Mouse (Mus musculus) stomach, embryonic 14.5 days (tissue): Measurements from ENCODE around the gene Ifitm5. TPM values are rescaled to one million over a fixed set of nuclear protein-coding genes. Genes with fewer than 3 reads are reported as not detected.

Experiments used
- ATAC-seq: fragments of 200-750 bp; cut with Nextera tagmentation; 2 replicates; pipeline ENCODE4 v1.8.0; 2017; ENCODE audit warnings: low read depth, moderate TSS enrichment; ENCODE audit not compliant: insufficient number of reproducible peaks, insufficient read depth, low FRiP score
- H3K27ac ChIP-seq: fragments of 300-500 bp; sonication (generic); 2 replicates; pipeline ENCODE4 v1.5.1; 2014; ENCODE audit warnings: mild to moderate bottlenecking, low read length, moderate library complexity, mixed read lengths
- H3K27me3 ChIP-seq: fragments of 300-500 bp; sonication (generic); 2 replicates; pipeline ENCODE4 v1.6.1; 2014; ENCODE audit warnings: low read length, control low read depth, mixed read lengths; ENCODE audit not compliant: control insufficient read depth, insufficient read depth
- H3K36me3 ChIP-seq: fragments of 300-500 bp; sonication (generic); 2 replicates; pipeline ENCODE4 v1.6.1; 2014; ENCODE audit warnings: mild to moderate bottlenecking, control low read depth, low read length, moderate library complexity, mixed read lengths; ENCODE audit not compliant: control insufficient read depth, insufficient read depth
- H3K4me1 ChIP-seq: fragments of 300-500 bp; sonication (generic); 2 replicates; pipeline ENCODE4 v1.6.1; 2014; ENCODE audit warnings: low read length, control low read depth, mixed read lengths; ENCODE audit not compliant: control insufficient read depth, insufficient read depth
- H3K4me2 ChIP-seq: fragments of 300-500 bp; sonication (generic); replicated peaks from 2 replicates; pipeline ENCODE4 v1.6.1; 2014; ENCODE audit warnings: low read depth, low read length, control low read depth
- H3K4me3 ChIP-seq: fragments of 300-500 bp; sonication (generic); 2 replicates; pipeline ENCODE4 v1.5.1; 2014; ENCODE audit warnings: low read depth, low read length, control low read depth
- H3K9ac ChIP-seq: fragments of 300-500 bp; sonication (generic); replicated peaks from 2 replicates; pipeline ENCODE4 v1.6.1; 2014; ENCODE audit warnings: low read depth, mild to moderate bottlenecking, control low read depth, low read length, moderate library complexity, mixed read lengths
- H3K9me3 ChIP-seq: fragments of 300-500 bp; sonication (generic); 2 replicates; pipeline ENCODE4 v1.6.1; 2016; ENCODE audit warnings: low read depth, low read length, control low read depth; ENCODE audit not compliant: control insufficient read depth
- WGBS: fragments of 180-500 bp; shearing (Covaris S2); extraction: QIAGEN DNeasy Blood & Tissue Kit; methylation state at CpG from one replicate; pipeline ENCODE4 v1.1.7; 2014; 5-methylcytosine and 5-hydroxymethylcytosine counted together
- polyA plus RNA-seq: library from polyadenylated mRNA; unstranded; fragments of >200 nt; fragmentation: Nextera tagmentation; extraction: Ambion mirVana; gene quantifications from 2 replicates; pipeline ENCODE4 v1.2.1, GENCODE M21; 2014

The Ifitm5 gene
- polyA plus RNA-seq, 1 experiment from 2014 or later = 2.6 TPM

DNA sequence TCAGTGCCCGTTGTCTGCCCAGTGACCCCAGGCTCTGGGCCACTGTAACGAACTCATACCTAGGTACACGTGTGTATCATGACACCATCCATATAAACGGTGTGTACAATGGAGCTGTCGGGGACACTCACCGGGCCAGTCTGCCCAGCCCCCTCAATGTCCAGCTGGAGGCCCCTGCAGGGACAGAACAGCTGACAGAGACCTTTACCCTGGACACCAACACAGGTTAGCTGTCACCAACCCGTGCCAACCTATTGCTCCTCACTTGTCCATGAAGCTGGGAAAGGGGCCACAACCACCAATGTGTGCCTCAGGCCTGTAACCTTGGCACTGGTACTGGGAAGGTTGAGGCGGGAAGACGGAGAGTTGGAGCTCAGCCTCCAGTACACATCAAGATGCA lies 7.8 kb downstream of the Ifitm5 start:
- WGBS = 39% methylated on average over 9 of the region's 9 CpGs
- peak overlapping the region; percentile 94 for H3K27ac ChIP-seq
- H3K27me3 ChIP-seq = no peaks in the 10 kb centered on the region
- H3K36me3 ChIP-seq = peaks cover 20% of the 10 kb centered on the region
- peak overlapping the region; percentile 49 for H3K9ac ChIP-seq
- no peaks in the 10 kb centered on the region for H3K9me3 ChIP-seq
- H3K4me1 ChIP-seq = peaks cover 15% of the 10 kb centered on the region; the same call in 1 of the 2 replicates
- no peak for ATAC-seq
- peak overlapping the region; percentile 45 for H3K4me3 ChIP-seq
- peak overlapping the region; percentile 70 for H3K4me2 ChIP-seq

DNA sequence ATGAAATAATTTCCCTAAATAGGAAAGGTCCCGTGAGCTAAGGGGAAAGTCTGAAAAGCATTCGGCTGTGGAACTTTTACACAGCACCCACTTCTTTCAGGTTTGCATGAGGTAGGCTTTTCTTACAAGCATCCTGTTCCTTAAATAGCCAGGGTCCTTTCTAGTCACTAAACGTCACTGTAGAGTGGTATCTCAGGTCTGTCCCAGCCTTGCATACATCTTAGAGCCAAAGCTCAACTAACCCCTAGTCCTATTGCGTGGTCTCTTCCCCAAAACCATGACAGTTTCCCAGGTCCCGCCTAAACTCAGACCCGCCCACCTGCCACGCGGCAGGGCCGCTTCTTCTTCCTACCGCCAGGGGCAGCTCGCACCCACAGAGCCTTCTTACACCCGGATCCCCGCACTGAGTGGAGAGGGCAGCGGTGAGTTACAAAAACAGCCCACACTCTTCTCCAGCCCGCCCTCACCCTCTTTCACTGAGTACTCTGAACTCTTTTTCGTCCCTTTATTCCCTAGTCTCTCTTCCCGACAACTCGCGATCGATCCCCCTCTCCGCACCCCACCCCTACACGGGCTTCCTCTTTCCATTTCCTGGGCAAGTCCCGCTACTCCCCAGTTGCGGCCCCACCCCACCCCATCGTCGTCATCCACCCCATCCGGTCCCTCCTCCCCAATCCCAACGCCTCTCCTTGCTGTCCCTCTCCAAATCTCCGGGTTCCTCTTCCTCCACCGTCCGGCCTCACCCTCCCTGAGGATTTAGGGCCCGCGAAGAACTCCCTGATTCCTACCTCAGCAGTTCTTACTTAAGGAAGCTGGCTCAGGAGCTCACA lies 8.7 kb downstream of the Ifitm5 start, which contains the start of gene Pgghg:
Pgghg (plus strand) TSS at position 170 of the 830 bp plus-strand sequence.
- H3K9ac ChIP-seq = peak within 1 kb of the TSS; percentile 49

DNA sequence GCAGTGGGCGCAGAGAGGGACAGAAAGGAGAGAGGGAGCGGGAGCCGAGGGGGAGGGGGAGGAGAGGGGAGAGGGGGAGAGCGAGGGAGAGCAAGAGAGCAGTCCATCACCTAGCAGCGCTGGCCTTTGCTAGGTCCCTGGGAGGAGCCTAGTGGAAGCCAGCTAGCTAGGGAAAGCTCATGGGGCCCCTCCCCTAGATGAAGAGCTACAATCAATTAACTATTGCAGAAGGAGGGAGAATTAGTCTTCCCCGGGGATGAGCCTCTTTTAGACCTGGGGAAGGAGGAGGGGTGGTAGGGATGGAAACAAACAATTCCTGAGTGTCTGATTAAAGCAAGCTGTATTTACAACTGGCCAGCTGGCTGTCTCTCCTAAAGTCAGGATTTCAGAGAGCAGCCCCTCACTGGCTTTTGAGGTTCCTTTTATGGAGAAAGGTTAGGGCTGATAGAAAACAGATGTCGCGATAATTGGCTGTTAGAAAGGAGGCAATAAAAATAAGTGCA lies 10.4 kb downstream of the Ifitm5 start:
- peak overlapping the region; percentile 77 for H3K27ac ChIP-seq
- H3K4me2 ChIP-seq = peak overlapping the region; percentile 38
- ATAC-seq = peak; percentile 30; the same call in 1 of the 2 replicates
- H3K9me3 ChIP-seq = no peaks in the 10 kb centered on the region
- no peak overlapping the region for H3K4me3 ChIP-seq
- H3K9ac ChIP-seq = no peak overlapping the region
- peaks cover 15% of the 10 kb centered on the region; the same call in 1 of the 2 replicates for H3K4me1 ChIP-seq
- H3K36me3 ChIP-seq = no peaks in the 10 kb centered on the region
- WGBS = 4% methylated on average over 7 of the region's 8 CpGs
- H3K27me3 ChIP-seq = no peaks in the 10 kb centered on the region

More for the DNA sequence above, 8.7 kb downstream of the Ifitm5 start, which contains the start of gene Pgghg:
- H3K27ac ChIP-seq = peak within 1 kb of the TSS; percentile 94
- H3K36me3 ChIP-seq = peaks cover 15% of the 10 kb centered on the region
- H3K9me3 ChIP-seq = no peaks in the 10 kb centered on the region
- peak within 1 kb of the TSS; percentile 70 for H3K4me2 ChIP-seq
- peak within 1 kb of the TSS; percentile 45 for H3K4me3 ChIP-seq
- 2% methylated on average over 33 of the region's 33 CpGs for WGBS
- ATAC-seq = peak; percentile 88
- peaks cover 15% of the 10 kb centered on the region; the same call in 1 of the 2 replicates for H3K4me1 ChIP-seq
- H3K27me3 ChIP-seq = no peaks in the 10 kb centered on the region

DNA sequence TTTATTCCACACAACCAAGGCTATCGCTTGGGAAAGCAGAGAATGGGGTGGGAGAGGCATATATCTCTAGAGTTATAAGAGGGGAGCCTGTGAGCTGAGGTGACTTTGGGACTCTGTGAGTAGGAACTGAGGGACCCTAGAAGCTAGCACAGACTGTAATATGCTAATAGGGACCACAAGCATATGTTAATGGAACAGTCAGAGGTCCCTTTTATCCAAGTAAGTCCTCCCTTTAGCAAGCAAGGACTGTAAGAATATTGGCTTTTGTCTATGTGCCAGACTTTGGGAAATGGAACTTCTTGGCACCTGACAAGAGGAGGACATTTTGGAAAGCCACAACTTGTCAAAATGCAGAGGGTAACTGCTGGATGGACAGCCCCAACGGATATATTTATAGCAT lies 11.2 kb downstream of the Ifitm5 start:
- 25% methylated on average over 2 of the region's 2 CpGs for WGBS
- 0 out of 2 replicates have a peak overlapping the region, but pooled peaks have one; percentile 38 for H3K4me2 ChIP-seq
- no peak overlapping the region for H3K9ac ChIP-seq
- no peak overlapping the region for H3K4me3 ChIP-seq
- H3K9me3 ChIP-seq = no peaks in the 10 kb centered on the region
- peak overlapping the region; percentile 77; the same call in 1 of the 2 replicates for H3K27ac ChIP-seq
- no peaks in the 10 kb centered on the region for H3K36me3 ChIP-seq
- H3K27me3 ChIP-seq = no peaks in the 10 kb centered on the region
- peaks cover 15% of the 10 kb centered on the region; the same call in 1 of the 2 replicates for H3K4me1 ChIP-seq
- no peak for ATAC-seq

DNA sequence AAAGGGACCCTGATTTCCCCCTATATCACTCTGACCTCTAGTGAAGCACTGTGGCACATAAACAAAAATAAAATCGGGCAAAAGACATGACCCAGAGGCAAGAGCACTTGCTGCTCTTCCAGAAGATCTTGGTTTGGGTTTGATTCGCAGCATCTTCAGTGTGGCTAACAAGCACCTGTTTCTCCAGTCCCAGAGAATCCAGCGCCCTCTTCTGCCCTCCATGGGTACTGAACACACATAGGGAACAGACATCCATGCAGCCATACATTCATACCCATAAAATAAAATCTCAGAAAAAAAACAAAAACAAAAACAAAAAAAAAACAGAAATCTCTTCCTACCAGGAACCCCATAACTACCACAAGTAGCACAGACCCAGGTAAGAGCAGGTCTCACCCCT lies 11.7 kb downstream of the Ifitm5 start:
- 42% methylated on average over 3 of the region's 3 CpGs for WGBS
- ATAC-seq = no peak
- Histone ChIP-seq H3K4me1 (peaks cover 15% of the 10 kb centered on the region; the same call in 1 of the 2 replicates), H3K36me3 (no peaks in the 10 kb centered on the region), H3K9me3 (no peaks in the 10 kb centered on the region), H3K27me3 (no peaks in the 10 kb centered on the region), H3K4me2 (no peak overlapping the region), H3K9ac (no peak overlapping the region), H3K27ac (no peak overlapping the region), H3K4me3 (no peak overlapping the region)

DNA sequence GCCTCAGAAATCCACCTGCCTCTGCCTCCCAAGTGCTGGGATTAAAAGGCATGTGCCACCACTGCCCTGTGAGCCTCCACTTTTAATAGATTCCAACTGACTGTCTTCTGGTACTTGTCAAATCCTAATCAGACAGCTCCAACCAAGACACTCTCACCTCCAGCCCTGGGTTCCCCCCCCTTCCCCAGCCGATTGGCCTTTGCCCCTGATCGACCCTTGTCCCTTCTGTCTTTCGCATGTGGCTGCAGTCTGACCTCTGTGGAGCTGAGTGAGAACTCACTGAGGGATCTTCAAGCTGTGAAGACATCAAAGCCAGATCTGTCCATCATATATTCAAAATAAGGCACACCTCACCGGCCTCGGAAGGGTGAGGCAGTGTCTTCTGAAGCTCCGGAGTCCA lies 22.9 kb downstream of the Ifitm5 start:
- Histone ChIP-seq H3K9ac (no peak overlapping the region), H3K4me2 (no peak overlapping the region), H3K4me1 (peaks cover 9% of the 10 kb centered on the region; the same call in 1 of the 2 replicates), H3K9me3 (no peaks in the 10 kb centered on the region), H3K36me3 (no peaks in the 10 kb centered on the region), H3K27ac (no peak overlapping the region), H3K27me3 (peaks cover 24% of the 10 kb centered on the region), H3K4me3 (no peak overlapping the region)
- ATAC-seq = no peak
- WGBS = 79% methylated on average over 6 of the region's 6 CpGs

DNA sequence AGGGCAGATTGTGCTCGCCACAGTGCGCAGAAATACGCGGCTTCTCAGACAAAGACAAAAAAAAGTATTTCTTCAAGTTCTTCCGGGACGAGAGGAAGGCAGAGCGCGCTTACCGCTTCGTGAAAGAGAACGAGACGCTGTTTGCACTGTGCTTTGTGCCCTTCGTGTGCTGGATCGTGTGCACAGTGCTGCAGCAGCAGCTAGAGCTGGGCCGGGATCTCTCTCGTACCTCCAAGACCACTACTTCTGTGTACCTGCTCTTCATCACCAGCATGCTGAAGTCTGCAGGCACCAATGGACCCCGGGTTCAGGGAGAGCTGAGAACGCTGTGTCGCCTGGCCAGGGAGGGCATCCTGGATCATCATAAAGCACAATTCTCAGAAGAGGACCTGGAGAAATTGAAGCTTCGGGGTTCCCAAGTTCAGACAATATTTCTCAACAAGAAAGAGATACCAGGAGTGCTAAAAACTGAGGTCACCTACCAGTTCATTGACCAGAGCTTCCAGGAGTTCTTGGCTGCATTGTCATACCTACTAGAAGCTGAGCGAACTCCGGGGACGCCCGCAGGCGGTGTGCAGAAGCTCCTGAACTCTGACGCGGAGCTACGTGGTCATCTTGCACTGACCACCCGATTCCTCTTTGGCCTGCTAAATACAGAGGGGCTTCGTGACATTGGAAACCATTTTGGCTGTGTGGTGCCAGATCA lies 26.9 kb downstream of the Ifitm5 start:
- 26% methylated on average over 30 of the region's 30 CpGs for WGBS
- Histone ChIP-seq H3K36me3 (no peaks in the 10 kb centered on the region), H3K9ac (no peak overlapping the region; the same call in 1 of the 2 replicates), H3K4me3 (peak overlapping the region; percentile 28), H3K27ac (no peak overlapping the region), H3K4me2 (peak overlapping the region; percentile 56), H3K9me3 (no peaks in the 10 kb centered on the region), H3K4me1 (peaks cover 10% of the 10 kb centered on the region; the same call in 1 of the 2 replicates), H3K27me3 (peaks cover 36% of the 10 kb centered on the region)
- no peak for ATAC-seq

DNA sequence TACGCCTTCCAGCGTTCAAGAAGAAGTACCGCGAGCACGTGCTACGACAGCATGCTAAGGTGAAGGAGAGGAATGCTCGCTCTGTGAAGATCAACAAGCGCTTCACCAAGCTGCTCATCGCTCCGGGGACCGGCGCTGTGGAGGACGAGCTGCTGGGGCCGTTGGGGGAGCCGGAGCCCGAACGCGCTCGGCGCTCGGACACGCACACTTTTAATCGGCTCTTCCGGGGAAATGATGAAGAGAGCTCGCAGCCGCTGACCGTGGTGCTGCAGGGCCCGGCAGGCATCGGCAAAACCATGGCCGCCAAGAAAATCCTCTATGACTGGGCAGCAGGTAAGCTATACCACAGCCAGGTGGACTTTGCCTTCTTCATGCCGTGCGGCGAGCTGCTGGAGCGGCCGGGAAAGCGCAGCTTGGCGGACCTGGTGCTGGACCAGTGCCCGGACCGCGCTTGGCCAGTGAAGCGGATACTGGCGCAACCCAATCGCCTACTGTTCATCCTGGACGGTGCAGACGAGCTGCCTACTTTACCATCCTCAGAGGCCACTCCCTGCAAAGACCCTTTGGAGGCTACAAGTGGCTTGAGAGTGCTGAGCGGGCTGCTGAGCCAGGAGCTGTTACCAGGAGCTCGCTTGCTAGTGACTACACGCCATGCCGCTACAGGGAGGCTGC lies 27.6 kb downstream of the Ifitm5 start:
- under 1% methylated on average over 49 of the region's 49 CpGs for WGBS
- Histone ChIP-seq H3K4me3 (peak overlapping the region; percentile 28), H3K9me3 (no peaks in the 10 kb centered on the region), H3K4me2 (peak overlapping the region; percentile 56), H3K4me1 (peaks cover 10% of the 10 kb centered on the region; the same call in 1 of the 2 replicates), H3K36me3 (no peaks in the 10 kb centered on the region), H3K27me3 (peaks cover 36% of the 10 kb centered on the region), H3K27ac (no peak overlapping the region), H3K9ac (no peak overlapping the region)
- peak; percentile 31; the same call in 1 of the 2 replicates for ATAC-seq
